Mouse (Mus musculus) embryonic facial prominence, embryonic 12.5 days (tissue): ENCODE measurements around the gene Obp2b. TPM values are rescaled to one million over a fixed set of nuclear protein-coding genes. Genes with fewer than 3 reads are reported as not detected.

Experiments
- ATAC-seq: fragments of 200-750 bp; cut with Nextera tagmentation; 2 replicates; pipeline ENCODE4 v1.8.0; 2017; ENCODE audit not compliant: insufficient number of reproducible peaks, insufficient read depth, low FRiP score, low TSS enrichment
- H3K27ac ChIP-seq: fragments of 300-500 bp; sonication (generic); 2 replicates; pipeline ENCODE4 v1.5.1; 2016; ENCODE audit warnings: mild to moderate bottlenecking
- H3K27me3 ChIP-seq: fragments of 300-500 bp; sonication (generic); 2 replicates; pipeline ENCODE4 v1.6.1; 2016; ENCODE audit warnings: mild to moderate bottlenecking, moderate library complexity
- H3K36me3 ChIP-seq: fragments of 300-500 bp; sonication (generic); 2 replicates; pipeline ENCODE4 v1.6.1; 2016; ENCODE audit warnings: mild to moderate bottlenecking
- H3K4me1 ChIP-seq: fragments of 300-500 bp; sonication (generic); 2 replicates; pipeline ENCODE4 v1.6.1; 2016
- H3K4me2 ChIP-seq: fragments of 300-500 bp; sonication (generic); replicated peaks from 2 replicates; pipeline ENCODE4 v1.6.1; 2016; ENCODE audit warnings: mild to moderate bottlenecking, moderate library complexity
- H3K4me3 ChIP-seq: fragments of 300-500 bp; sonication (generic); 2 replicates; pipeline ENCODE4 v1.5.1; 2016; ENCODE audit warnings: mild to moderate bottlenecking
- H3K9ac ChIP-seq: fragments of 300-500 bp; sonication (generic); 2 replicates; pipeline ENCODE4 v1.6.1; 2016; ENCODE audit warnings: mild to moderate bottlenecking, moderate library complexity
- H3K9me3 ChIP-seq: fragments of 300-500 bp; sonication (generic); 2 replicates; pipeline ENCODE4 v1.6.1; 2016; ENCODE audit warnings: mild to moderate bottlenecking, moderate library complexity
- WGBS: fragments of 180-500 bp; shearing (Covaris S2); methylation state at CpG from one replicate; pipeline ENCODE4 v1.1.7; 2016; 5-methylcytosine and 5-hydroxymethylcytosine counted together
- polyA plus RNA-seq: library from polyadenylated mRNA; unstranded; fragments of >200 nt; fragmentation: Nextera tagmentation; extraction: Ambion mirVana; gene quantifications from 2 replicates; pipeline ENCODE4 v1.2.1, GENCODE M21; 2016

Gene Obp2b
- polyA plus RNA-seq, 1 experiment from 2014 or later, result not detected

DNA sequence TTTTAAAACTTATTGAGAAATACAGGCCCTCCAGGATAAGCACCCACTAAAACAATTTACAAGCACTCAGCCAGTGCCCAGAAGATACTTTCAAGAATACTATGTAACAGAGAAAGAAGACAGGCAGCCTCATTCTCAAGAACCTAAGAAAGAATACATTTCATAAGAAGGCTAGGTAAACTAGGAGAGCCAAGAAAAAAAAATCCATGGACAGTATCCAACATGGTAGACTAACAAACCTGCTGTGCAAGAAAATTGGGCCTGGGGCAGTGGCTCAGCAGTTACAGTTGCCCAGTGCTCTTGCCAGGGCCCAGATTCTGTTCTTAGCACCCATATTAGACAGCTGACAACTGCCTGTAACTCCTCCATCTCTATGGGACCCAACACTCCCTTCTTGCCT lies 19.6 kb upstream of the Obp2b start:
- H3K4me2 ChIP-seq, result no peak overlapping the region
- no peaks in the 10 kb centered on the region for H3K36me3 ChIP-seq
- no peak overlapping the region for H3K9ac ChIP-seq
- no peak overlapping the region for H3K27ac ChIP-seq
- ATAC-seq, result no peak
- H3K9me3 ChIP-seq, result no peaks in the 10 kb centered on the region
- no peaks in the 10 kb centered on the region for H3K4me1 ChIP-seq
- no peaks in the 10 kb centered on the region for H3K27me3 ChIP-seq
- no peak overlapping the region for H3K4me3 ChIP-seq

DNA sequence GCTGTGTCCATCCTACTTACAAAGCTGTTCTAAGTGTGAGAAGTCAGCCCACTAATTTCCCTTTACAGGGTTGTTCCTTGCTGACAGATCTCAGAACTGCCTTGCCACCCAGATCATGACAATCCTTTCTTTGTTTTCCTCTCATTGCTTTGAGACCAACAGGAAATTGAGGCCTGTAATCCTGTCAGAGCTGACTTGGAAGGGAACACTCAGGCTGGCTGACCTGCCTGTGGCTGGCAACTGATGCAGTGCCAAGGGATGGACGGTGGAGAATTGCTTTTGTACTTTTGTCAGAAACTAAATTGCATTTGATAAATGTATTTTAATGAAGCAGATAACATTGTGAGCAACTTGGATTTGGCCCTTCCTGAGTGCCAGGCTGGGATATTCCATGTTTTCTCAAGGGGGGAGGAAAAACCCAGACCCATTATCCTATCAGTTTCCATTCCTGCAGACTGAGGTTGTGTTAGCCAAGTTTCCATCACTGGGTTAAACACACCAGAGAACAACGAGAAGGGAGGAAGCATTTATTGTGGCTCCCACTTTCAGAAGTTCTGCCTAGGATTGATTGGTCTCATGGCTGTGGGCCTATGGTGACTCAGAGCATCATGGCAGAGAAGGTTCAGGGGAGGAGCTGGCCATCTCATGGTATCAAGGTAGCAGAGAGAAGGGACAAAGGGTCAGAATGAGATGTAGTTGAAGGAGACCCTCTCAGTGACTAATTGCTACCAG lies 3.4 kb upstream of the Obp2b start:
- 32% methylated on average over 2 of the region's 2 CpGs for WGBS
- H3K4me3 ChIP-seq, result no peak overlapping the region
- H3K9ac ChIP-seq, result no peak overlapping the region
- peaks cover 6% of the 10 kb centered on the region; the same call in 1 of the 2 replicates for H3K9me3 ChIP-seq
- H3K27ac ChIP-seq, result no peak overlapping the region
- H3K4me1 ChIP-seq, result no peaks in the 10 kb centered on the region
- H3K27me3 ChIP-seq, result no peaks in the 10 kb centered on the region
- ATAC-seq, result no peak
- no peaks in the 10 kb centered on the region for H3K36me3 ChIP-seq
- H3K4me2 ChIP-seq, result no peak overlapping the region

DNA sequence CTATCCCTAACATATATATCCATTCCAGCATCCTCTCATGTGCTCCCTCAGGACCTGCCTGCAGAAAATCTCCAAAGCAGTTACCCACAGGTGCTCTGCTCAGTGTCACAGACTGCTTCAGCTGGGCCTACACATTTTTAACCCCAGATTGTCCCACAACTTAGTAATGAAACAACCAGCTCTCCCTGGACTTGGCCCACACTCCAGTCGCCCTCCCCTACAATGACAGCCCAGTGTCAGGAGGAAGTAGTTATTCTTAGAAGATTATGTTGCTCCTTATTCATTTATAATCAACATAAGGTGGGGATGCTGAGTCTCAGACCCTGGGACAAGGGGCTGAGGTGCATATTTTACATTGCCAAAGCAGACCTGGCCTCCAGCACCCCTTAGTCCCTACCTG lies 4.9 kb downstream of the Obp2b start:
- Histone ChIP-seq H3K9me3 (no peaks in the 10 kb centered on the region), H3K4me2 (no peak overlapping the region), H3K9ac (no peak overlapping the region), H3K4me1 (no peaks in the 10 kb centered on the region), H3K36me3 (no peaks in the 10 kb centered on the region), H3K4me3 (no peak overlapping the region), H3K27me3 (no peaks in the 10 kb centered on the region), H3K27ac (no peak overlapping the region)
- no peak for ATAC-seq
- WGBS, result 60% methylated on average over 1 of the region's 1 CpGs

DNA sequence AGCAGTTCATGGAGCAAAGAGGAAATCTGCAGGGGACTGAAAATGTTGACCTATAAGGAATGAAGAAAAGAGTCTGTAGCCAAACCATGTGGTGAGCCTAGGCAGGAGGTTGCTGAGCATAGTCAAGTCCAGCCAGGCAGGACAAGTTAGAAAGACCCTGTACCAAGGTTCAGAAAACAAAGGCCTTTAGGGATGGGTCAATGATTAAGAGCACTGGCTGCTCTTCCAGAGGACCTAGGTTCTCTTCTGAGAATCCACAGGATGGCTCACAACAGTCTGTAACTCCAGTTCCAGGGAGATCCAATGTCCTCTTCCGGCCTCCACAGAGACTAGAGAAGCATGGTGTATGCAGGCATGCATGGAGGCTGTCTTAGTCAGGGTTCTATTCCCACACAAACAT lies 17.4 kb downstream of the Obp2b start:
- H3K4me2 ChIP-seq, result no peak overlapping the region
- H3K27ac ChIP-seq, result no peak overlapping the region
- H3K36me3 ChIP-seq, result no peaks in the 10 kb centered on the region
- H3K9ac ChIP-seq, result no peak overlapping the region
- 100% methylated on average over 1 of the region's 1 CpGs for WGBS
- no peak for ATAC-seq
- no peaks in the 10 kb centered on the region for H3K9me3 ChIP-seq
- H3K27me3 ChIP-seq, result no peaks in the 10 kb centered on the region
- no peak overlapping the region for H3K4me3 ChIP-seq
- no peaks in the 10 kb centered on the region for H3K4me1 ChIP-seq

DNA sequence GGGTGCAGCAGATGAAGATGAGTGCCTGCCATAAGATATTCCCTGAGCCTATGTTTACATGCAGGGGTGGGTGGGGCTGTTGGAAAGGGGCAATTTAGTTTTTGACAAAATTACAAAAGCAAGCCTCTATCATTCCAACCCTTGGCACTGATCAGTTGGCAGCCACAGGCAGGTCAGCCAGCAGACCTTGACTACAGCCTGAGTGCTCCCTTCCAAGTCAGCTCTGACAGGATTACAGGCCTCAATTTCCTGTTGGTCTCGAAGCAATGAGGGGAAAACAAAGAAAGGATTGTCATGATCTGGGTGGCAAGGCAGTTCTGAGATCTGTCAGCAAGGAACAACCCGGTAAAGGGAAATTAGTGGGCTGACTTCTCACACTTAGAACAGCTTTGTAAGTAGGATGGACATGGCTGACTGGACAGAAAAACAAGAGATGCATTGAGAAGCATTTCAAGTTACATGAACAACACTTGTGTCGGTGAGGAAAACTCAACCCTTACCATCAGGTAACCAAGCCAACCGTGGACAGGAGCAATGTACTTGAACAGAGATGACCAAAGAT lies 21.3 kb downstream of the Obp2b start:
- 13% methylated on average over 4 of the region's 4 CpGs for WGBS
- Histone ChIP-seq H3K4me2 (no peak overlapping the region), H3K36me3 (no peaks in the 10 kb centered on the region), H3K4me3 (no peak overlapping the region), H3K27me3 (no peaks in the 10 kb centered on the region), H3K27ac (no peak overlapping the region), H3K9ac (no peak overlapping the region), H3K9me3 (no peaks in the 10 kb centered on the region), H3K4me1 (no peaks in the 10 kb centered on the region)
- no peak for ATAC-seq

DNA sequence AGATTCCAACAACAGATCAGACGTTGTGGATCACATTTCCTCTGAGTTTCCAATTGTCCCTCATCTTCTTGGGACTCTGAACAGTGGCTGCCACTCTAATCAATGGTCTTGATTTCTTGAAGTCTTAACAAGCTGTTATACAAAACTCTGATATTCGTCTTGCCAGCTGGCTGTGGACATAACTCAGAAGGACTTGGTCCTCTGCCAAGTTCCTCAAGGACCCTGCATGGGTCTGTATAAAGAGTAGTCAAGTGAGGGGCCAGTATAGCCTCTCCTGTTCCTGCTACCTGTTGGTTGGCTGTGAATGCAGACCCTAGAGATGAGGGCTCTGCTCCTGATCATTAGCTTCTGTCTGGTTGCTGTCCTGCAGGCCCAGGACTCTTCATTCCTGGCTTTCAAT lies 28.5 kb downstream of the Obp2b start, which contains the start of gene Lcn3:
Gene Lcn3, plus strand, starts transcription at position 301 of the 400 bp plus-strand sequence.
- WGBS, result 48% methylated on average over 2 of the region's 2 CpGs
- ATAC-seq, result no peak

DNA sequence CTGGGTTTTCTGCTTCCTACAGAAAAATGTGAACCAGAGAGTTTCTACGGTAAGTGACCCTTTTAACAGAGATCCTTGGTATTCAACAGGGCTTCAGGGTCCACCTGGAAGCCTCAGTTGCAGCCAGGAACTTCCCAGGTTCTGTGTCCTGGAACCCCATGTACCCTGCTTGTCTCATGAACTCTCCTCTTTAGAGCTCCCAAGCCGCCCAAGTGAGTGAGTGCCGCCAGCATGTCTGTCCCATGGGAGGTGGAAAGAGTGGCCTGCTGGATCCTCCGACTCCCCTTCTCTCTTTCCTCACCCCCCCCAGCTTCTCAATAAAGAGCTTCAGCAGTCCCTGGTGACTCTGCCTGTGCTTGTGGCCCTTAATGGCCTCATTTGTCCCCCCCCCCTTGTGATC lies 31.0 kb downstream of the Obp2b start:
- no peaks in the 10 kb centered on the region for H3K4me1 ChIP-seq
- no peaks in the 10 kb centered on the region for H3K9me3 ChIP-seq
- no peak overlapping the region for H3K9ac ChIP-seq
- H3K4me2 ChIP-seq, result no peak overlapping the region
- WGBS, result 82% methylated on average over 4 of the region's 4 CpGs
- no peak overlapping the region for H3K27ac ChIP-seq
- no peaks in the 10 kb centered on the region for H3K36me3 ChIP-seq
- no peak for ATAC-seq
- H3K4me3 ChIP-seq, result no peak overlapping the region
- H3K27me3 ChIP-seq, result no peaks in the 10 kb centered on the region

More for the DNA sequence above, 28.5 kb downstream of the Obp2b start, which contains the start of gene Lcn3:
- Histone ChIP-seq H3K4me1 (no peaks in the 10 kb centered on the region), H3K27ac (no peak within 1 kb of the TSS), H3K9me3 (no peaks in the 10 kb centered on the region), H3K36me3 (no peaks in the 10 kb centered on the region), H3K9ac (no peak within 1 kb of the TSS), H3K27me3 (no peaks in the 10 kb centered on the region), H3K4me2 (no peak within 1 kb of the TSS), H3K4me3 (no peak within 1 kb of the TSS)

DNA sequence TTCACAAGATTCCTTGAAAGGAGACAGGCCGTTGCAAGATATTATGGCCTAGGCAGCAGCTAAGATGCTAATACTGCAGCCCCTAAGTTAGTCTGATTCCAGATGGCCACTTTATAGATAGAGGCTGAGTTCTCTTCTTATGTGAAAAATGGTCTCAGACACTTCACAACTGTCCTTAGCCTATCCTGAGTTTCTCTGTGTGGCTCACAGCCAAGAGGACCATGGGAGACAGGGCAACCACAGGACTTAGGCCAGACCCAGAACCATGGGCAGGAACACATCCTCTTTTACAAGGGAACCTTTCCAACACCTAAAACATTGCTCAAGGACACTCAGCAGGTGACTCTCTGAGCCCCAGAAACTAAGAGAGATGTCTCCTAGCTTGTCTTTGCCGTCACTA lies 36.7 kb downstream of the Obp2b start:
- Histone ChIP-seq H3K4me2 (no peak overlapping the region), H3K9ac (no peak overlapping the region), H3K4me1 (no peaks in the 10 kb centered on the region), H3K9me3 (no peaks in the 10 kb centered on the region), H3K27me3 (no peaks in the 10 kb centered on the region), H3K27ac (no peak overlapping the region), H3K4me3 (no peak overlapping the region), H3K36me3 (no peaks in the 10 kb centered on the region)
- 89% methylated on average over 2 of the region's 2 CpGs for WGBS
- no peak for ATAC-seq

DNA sequence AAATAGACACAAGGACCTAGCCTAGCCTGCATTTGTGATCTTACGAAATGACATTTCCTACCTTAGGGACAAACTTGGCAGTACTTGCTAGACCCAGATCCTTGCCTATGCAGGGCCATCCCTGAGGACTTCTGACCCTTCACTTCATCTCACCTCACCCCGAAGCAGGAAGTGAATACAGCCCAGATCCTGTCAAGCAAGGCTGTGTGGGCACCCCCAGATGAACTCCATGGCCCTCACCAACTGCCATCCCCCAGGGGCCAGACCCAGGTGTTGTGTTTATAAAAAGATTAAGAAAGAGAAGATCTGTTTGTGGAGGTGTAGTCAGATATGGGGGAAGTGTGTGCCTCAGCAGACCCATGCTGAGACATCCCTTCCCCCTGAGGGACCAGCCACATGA lies 37.8 kb downstream of the Obp2b start:
- no peak overlapping the region for H3K4me2 ChIP-seq
- H3K27me3 ChIP-seq, result no peaks in the 10 kb centered on the region

DNA sequence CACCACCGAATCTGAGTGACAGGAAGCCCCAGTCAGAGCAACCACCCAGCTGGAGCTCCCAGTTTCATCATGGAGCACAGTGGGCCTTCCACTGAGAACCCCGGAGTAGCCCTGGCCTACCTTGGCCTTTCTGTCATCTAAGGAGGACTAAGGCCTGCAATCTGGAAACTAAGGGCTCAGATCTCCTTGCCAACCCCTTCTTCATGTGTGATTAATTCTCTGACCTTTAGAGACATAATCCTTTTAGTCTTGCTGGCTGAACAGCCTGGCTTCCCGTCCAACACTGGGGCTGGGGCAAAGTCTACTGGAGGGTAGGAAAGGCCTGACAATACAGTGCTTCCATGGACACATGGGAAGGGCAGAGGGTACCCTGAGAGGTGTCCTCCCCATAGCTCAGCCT lies 39.2 kb downstream of the Obp2b start:
- WGBS, result 59% methylated on average over 3 of the region's 3 CpGs

More for the DNA sequence above, 37.8 kb downstream of the Obp2b start:
- Histone ChIP-seq H3K9me3 (no peaks in the 10 kb centered on the region), H3K9ac (no peak overlapping the region), H3K4me1 (no peaks in the 10 kb centered on the region), H3K27ac (no peak overlapping the region), H3K36me3 (no peaks in the 10 kb centered on the region), H3K4me3 (no peak overlapping the region)
- WGBS, result 73% methylated on average over 2 of the region's 2 CpGs
- no peak for ATAC-seq

DNA sequence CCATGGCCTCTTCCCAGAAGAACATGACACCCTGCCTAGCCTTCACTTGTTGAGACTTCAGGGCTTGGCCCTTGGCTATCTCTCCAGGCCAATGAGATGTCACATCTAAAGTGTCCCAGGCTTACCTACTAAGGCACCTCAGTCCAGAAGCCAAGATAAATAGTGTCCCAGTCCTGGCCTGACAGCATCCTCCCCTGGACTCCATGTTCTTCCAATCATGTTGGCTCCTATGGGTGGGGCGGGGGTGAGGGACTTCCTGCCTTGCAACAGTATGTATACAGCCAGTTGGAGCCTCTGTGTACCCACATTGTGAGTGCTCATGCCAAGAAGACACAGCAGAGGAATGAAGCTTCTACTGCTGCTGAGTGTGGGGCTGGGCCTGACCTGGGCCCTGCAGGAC lies 39.9 kb downstream of the Obp2b start, which contains the start of gene Lcn11:
Gene Lcn11, plus strand, starts transcription at position 301 of the 400 bp plus-strand sequence.
- no peak for ATAC-seq
- Histone ChIP-seq H3K27me3 (no peaks in the 10 kb centered on the region), H3K4me3 (no peak within 1 kb of the TSS), H3K9me3 (no peaks in the 10 kb centered on the region), H3K9ac (no peak within 1 kb of the TSS), H3K36me3 (no peaks in the 10 kb centered on the region), H3K27ac (no peak within 1 kb of the TSS), H3K4me2 (no peak within 1 kb of the TSS), H3K4me1 (no peaks in the 10 kb centered on the region)
- WGBS, result 82% methylated on average over 1 of the region's 1 CpGs

More for the DNA sequence above, 39.2 kb downstream of the Obp2b start:
- Histone ChIP-seq H3K27ac (no peak overlapping the region), H3K4me2 (no peak overlapping the region), H3K4me1 (no peaks in the 10 kb centered on the region), H3K9ac (no peak overlapping the region), H3K9me3 (no peaks in the 10 kb centered on the region), H3K36me3 (no peaks in the 10 kb centered on the region), H3K4me3 (no peak overlapping the region), H3K27me3 (no peaks in the 10 kb centered on the region)
- ATAC-seq, result no peak

DNA sequence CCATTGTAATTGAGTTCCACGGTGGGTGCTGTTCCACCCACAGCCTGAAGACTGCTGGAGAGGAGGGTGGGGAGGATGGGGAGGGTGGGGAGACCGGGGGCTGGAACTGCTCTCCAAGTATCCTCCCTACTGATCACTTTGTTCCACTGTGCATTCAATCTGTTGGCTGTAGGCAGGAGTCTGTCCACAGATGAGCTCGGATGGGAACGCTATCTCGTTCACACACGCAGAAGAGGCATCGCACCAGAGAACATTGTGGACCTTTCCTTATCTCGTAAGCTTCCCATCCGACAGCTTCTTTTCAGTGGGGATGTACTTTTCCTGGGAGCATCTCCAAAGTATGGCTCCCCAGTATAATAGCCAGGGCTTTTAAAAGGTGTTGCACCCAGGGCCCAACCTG lies 42.3 kb downstream of the Obp2b start:
- Histone ChIP-seq H3K27ac (no peak overlapping the region), H3K9me3 (no peaks in the 10 kb centered on the region), H3K27me3 (no peaks in the 10 kb centered on the region), H3K4me1 (no peaks in the 10 kb centered on the region), H3K36me3 (no peaks in the 10 kb centered on the region), H3K4me2 (no peak overlapping the region), H3K4me3 (no peak overlapping the region), H3K9ac (no peak overlapping the region)
- WGBS, result 94% methylated on average over 9 of the region's 9 CpGs
- no peak for ATAC-seq
